Mouse (Mus musculus) lung, adult 2 months (tissue): Measurements from ENCODE around the gene Tial1. TPM values are rescaled to one million over a fixed set of nuclear protein-coding genes. Genes with fewer than 3 reads are reported as not detected.
A peak's percentile ranks its signal among the peaks of the same experiment; 100 is the strongest.

Source experiments
- DNase-seq: peaks from one replicate; pipeline ENCODE4 v3.0.0; 2022
- H3K4me1 ChIP-seq: fragments of 200-500 bp; 2 replicates; pipeline ENCODE4 v1.6.1; 2011; ENCODE audit warnings: low read length; ENCODE audit not compliant: control insufficient read depth, insufficient read depth
- H3K4me3 ChIP-seq: fragments of 200-500 bp; replicated peaks from 2 replicates; pipeline ENCODE3; 2011; ENCODE audit warnings: low read depth, mild to moderate bottlenecking, control low read depth, low read length; ENCODE audit errors: extremely low read depth
- CTCF ChIP-seq: fragments of 200-500 bp; IDR thresholded peaks from 2 replicates; pipeline ENCODE4 v1.5.1; 2011; ENCODE audit warnings: mild to moderate bottlenecking, low read length, control low read depth; ENCODE audit not compliant: insufficient read depth
- POLR2A ChIP-seq: fragments of 200-500 bp; IDR thresholded peaks from 2 replicates; pipeline ENCODE4 v1.6.1; 2011; ENCODE audit warnings: low read depth, mild to moderate bottlenecking, control low read depth, low read length, borderline replicate concordance; ENCODE audit errors: extremely low read depth
- WGBS: fragments of 180-500 bp; shearing (Covaris S2); methylation state at CpG from one replicate; pipeline ENCODE4 v1.1.7; 2018; 5-methylcytosine and 5-hydroxymethylcytosine counted together
- polyA plus RNA-seq: library from polyadenylated mRNA; depleted of rRNA; stranded (reverse); fragments of >200 nt; gene quantifications from 2 replicates; pipeline ENCODE4 v1.2.3, GENCODE M21; 2012

Tial1 gene
- polyA plus RNA-seq, 1 experiment, result 27.5 TPM

- H3K4me3 ChIP-seq, result peak overlapping the region; percentile 92
- WGBS, result 2% methylated on average over 32 of the region's 32 CpGs
- no peak for TF ChIP-seq CTCF
- no peak for TF ChIP-seq POLR2A
- no peak for DNase-seq
- peaks cover 6% of the 10 kb centered on the region for H3K4me1 ChIP-seq
Observed at GRCm38 (mm10) chr7:128417226-128417929, 44.1 kb downstream of the Tial1 start.

GRCm38 (mm10) chr7:128416664-128417063, 44.9 kb downstream of the Tial1 start:
- no peak for TF ChIP-seq CTCF
- no peak for TF ChIP-seq POLR2A
- Histone ChIP-seq H3K4me1 (peaks cover 8% of the 10 kb centered on the region), H3K4me3 (no peak overlapping the region)
- no peak for DNase-seq
- 71% methylated on average over 6 of the region's 6 CpGs for WGBS

GRCm38 (mm10) chr7:128414433-128414832, 47.1 kb downstream of the Tial1 start:
- TF ChIP-seq POLR2A, result no peak
- WGBS, result 49% methylated on average over 8 of the region's 8 CpGs

GRCm38 (mm10) chr7:128412071-128412833, 49.3 kb downstream of the Tial1 start:
- DNase-seq, result peak; percentile 13
- Histone ChIP-seq H3K4me3 (peak overlapping the region; percentile 31), H3K4me1 (peaks cover 4% of the 10 kb centered on the region)
- WGBS, result 45% methylated on average over 10 of the region's 10 CpGs
- TF ChIP-seq POLR2A (no peak), CTCF (no peak)

More at GRCm38 (mm10) chr7:128414433-128414832, 47.1 kb downstream of the Tial1 start:
- DNase-seq, result no peak
- no peak overlapping the region for H3K4me3 ChIP-seq
- peaks cover 8% of the 10 kb centered on the region for H3K4me1 ChIP-seq

- H3K4me1 ChIP-seq, result 0 out of 2 replicates have a peak, but pooled peaks cover 3% of the 10 kb centered on the region
- DNase-seq, result no peak
- TF ChIP-seq POLR2A, result no peak
- TF ChIP-seq CTCF, result no peak
- 49% methylated on average over 11 of the region's 11 CpGs for WGBS
- no peak overlapping the region for H3K4me3 ChIP-seq
Observed at GRCm38 (mm10) chr7:128410708-128411413, 50.7 kb downstream of the Tial1 start.

GRCm38 (mm10) chr7:128408265-128408664, 53.3 kb downstream of the Tial1 start:
- H3K4me1 ChIP-seq, result 0 out of 2 replicates have a peak, but pooled peaks cover 3% of the 10 kb centered on the region
- TF ChIP-seq CTCF (peak; percentile 40; the same call in 1 of the 2 replicates), POLR2A (no peak)
- no peak for DNase-seq
- H3K4me3 ChIP-seq, result no peak overlapping the region
- WGBS, result 82% methylated on average over 5 of the region's 5 CpGs

- no peak for DNase-seq
- Histone ChIP-seq H3K4me3 (no peak overlapping the region), H3K4me1 (no peaks in the 10 kb centered on the region)
- 73% methylated on average over 6 of the region's 6 CpGs for WGBS
- TF ChIP-seq CTCF (no peak), POLR2A (no peak)
Observed at GRCm38 (mm10) chr7:128403988-128404387, 57.5 kb downstream of the Tial1 start.

GRCm38 (mm10) chr7:128403586-128403985, 57.9 kb downstream of the Tial1 start:
- Histone ChIP-seq H3K4me3 (no peak overlapping the region), H3K4me1 (no peaks in the 10 kb centered on the region)
- TF ChIP-seq POLR2A, result no peak
- TF ChIP-seq CTCF, result no peak
- 60% methylated on average over 6 of the region's 6 CpGs for WGBS
- no peak for DNase-seq

GRCm38 (mm10) chr7:128403128-128403527, 58.4 kb downstream of the Tial1 start:
- DNase-seq, result no peak
- H3K4me3 ChIP-seq, result no peak overlapping the region
- 59% methylated on average over 10 of the region's 10 CpGs for WGBS
- no peak for TF ChIP-seq POLR2A
- no peak for TF ChIP-seq CTCF
- no peaks in the 10 kb centered on the region for H3K4me1 ChIP-seq

GRCm38 (mm10) chr7:128402577-128402976, 58.9 kb downstream of the Tial1 start:
- TF ChIP-seq CTCF, result no peak
- TF ChIP-seq POLR2A, result no peak
- DNase-seq, result no peak
- Histone ChIP-seq H3K4me3 (no peak overlapping the region), H3K4me1 (no peaks in the 10 kb centered on the region)
- WGBS, result 81% methylated on average over 8 of the region's 8 CpGs

- no peaks in the 10 kb centered on the region for H3K4me1 ChIP-seq
- TF ChIP-seq POLR2A (no peak), CTCF (no peak)
- WGBS, result 73% methylated on average over 4 of the region's 4 CpGs
- H3K4me3 ChIP-seq, result no peak overlapping the region
- DNase-seq, result no peak
Observed at GRCm38 (mm10) chr7:128398664-128399063, 62.9 kb downstream of the Tial1 start.
